Mouse (Mus musculus): ENCODE measurements around the gene Vamp8.

Gene Vamp8

GRCm38 (mm10) chr6:72348411-72348810 is 42.1 kb downstream of the Vamp8 start:
- DNase-seq: no peak

DNA sequence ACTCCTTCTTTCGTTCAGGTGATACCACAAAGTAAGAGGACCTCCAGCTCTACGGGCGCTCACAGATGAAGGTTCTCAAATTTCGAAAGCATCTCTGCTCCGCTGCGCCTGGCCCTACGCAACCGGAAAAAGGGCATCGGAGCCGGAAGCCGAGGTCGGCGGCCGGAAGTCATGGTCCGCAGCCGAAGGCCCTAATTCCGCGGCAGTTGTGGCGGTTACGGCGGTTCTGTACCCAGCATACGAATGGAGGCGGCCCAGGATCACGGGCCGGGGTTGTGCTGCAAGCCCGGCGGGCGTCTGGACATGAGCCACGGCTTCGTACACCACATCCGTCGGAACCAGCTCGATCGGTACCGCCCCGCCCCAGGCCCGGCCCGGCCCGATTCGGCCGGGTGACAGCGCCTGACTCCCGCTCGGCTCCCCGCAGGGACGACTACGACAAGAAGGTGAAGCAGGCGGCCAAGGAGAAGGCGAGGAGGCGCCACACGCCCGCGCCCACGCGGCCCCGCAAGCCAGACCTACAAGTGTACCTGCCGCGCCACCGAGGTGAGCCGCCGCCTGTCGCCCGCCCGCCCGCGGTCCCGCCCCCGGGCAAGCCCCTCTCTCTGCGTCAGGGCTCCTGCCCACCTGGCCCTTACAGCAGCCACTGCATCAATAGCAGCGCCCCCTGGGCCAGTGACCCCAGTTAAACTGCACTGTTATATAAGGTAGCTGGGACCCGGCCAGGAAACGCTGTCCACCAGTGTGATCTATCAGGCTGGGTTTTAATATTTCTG is 43.1 kb downstream of the Vamp8 start, which contains the start of gene 0610030E20Rik:
TSS of gene 0610030E20Rik (plus strand) at position 152 of the 776 bp plus-strand sequence.
- peak; percentile 67 for DNase-seq

GRCm38 (mm10) chr6:72346261-72346660 is 44.2 kb downstream of the Vamp8 start:
- no peak for DNase-seq

DNA sequence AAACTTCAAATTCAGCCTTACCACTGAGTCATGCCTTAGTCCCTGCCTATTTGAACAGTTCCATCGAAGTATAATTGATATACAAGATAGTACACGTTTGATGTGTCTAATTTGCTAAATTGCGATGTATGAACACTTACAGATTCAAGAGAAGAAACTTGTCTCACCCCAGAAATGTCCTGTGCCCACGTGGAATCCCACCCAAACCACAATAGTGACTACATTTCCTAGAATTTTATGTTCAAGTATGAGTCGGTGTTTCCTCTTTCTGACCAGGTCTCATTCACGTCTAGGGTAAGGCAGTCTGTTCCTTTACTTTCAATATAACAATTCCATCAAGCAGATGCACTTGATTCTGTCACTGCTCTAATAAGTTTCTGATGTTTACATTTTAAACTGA is 44.9 kb downstream of the Vamp8 start:
- DNase-seq: no peak

DNA sequence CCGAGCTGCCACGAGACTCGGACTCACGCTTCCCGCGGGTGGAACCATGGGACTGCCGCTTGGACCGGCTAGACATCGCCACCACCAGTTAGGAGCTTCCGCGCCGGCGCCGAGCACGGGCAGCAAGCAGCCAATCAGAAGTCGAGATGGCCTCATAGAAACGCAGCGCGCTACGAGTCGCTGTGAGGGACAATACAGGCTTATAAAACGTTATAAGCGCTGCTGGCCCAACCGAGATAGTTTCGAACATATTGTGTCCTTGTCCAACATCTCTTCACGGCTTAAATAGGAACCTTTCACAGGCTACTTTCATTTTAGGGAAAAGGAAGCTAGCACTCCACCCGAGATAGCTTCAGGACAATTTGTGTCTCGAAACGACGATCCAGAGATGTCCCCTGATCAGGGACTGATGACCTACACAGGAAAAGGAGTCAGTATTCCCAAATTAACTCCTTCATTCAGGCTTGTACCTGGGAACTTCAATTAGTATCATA is 45.4 kb downstream of the Vamp8 start, which contains the start of gene Usp39:
TSS of gene Usp39 (minus strand) at position 111 of the 494 bp plus-strand sequence.
- DNase-seq: peak; percentile 95

DNA sequence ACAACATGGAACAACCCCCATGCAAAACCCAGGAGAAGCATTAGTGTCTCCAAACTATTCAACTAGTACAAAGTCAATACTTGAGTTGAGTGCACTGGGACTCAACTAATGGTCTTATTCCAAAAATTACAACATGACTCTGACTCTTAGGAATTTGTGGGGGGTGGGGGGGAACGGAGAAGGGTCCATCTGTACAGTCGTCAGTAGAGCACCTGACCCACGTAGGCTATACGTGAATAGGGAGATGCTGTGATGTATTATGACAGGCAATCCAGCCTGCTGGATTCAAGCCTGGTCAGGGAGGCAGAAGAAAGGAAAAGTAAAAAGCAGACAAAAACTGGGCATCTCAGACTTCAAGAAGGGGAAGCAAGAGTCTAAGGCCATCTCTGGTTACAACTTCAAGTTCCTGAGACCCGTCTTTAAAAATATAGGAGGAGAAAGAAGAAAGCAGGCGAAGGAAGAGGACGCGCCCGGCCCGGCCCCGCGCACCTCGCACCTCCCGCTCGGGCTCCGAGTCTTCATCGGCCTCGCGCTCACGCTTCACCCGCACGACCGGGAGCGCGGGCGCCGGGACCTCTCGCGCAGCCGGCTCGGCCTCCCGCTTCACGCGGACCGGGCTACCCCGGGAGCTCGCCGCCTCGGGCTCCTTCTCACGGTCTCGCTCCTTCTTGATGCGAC is 46.0 kb downstream of the Vamp8 start:
- no peak for DNase-seq

- no peak for DNase-seq
Measured at GRCm38 (mm10) chr6:72340481-72340880, 50.0 kb downstream of the Vamp8 start.

All from layer of hippocampus, adult 9-11 months (tissue).